Mouse (Mus musculus) limb, embryonic 15.5 days (tissue): ENCODE results near the gene Artn. TPM values are rescaled to one million over a fixed set of nuclear protein-coding genes. Genes with fewer than 3 reads are reported as not detected.

Experiments used
- ATAC-seq: fragments of 200-750 bp; cut with Nextera tagmentation; 2 replicates; pipeline ENCODE4 v1.8.0; 2017; ENCODE audit warnings: low read depth, moderate TSS enrichment; ENCODE audit not compliant: insufficient number of reproducible peaks, low FRiP score, low TSS enrichment
- H3K27ac ChIP-seq: fragments of 300-500 bp; sonication (generic); 2 replicates; pipeline ENCODE4 v1.5.1; 2015; ENCODE audit warnings: moderate library complexity, mild to moderate bottlenecking, inconsistent platforms
- H3K27me3 ChIP-seq: fragments of 300-500 bp; sonication (generic); 2 replicates; pipeline ENCODE4 v1.6.1; 2015; ENCODE audit warnings: inconsistent platforms
- H3K36me3 ChIP-seq: fragments of 300-500 bp; sonication (generic); 2 replicates; pipeline ENCODE4 v1.6.1; 2015; ENCODE audit warnings: inconsistent platforms
- H3K4me1 ChIP-seq: fragments of 300-500 bp; sonication (generic); 2 replicates; pipeline ENCODE4 v1.6.1; 2015; ENCODE audit warnings: inconsistent platforms
- H3K4me2 ChIP-seq: fragments of 300-500 bp; sonication (generic); 2 replicates; pipeline ENCODE4 v1.6.1; 2015; ENCODE audit warnings: mild to moderate bottlenecking, inconsistent platforms
- H3K4me3 ChIP-seq: fragments of 300-500 bp; sonication (generic); 2 replicates; pipeline ENCODE4 v1.5.1; 2015; ENCODE audit warnings: mild to moderate bottlenecking, inconsistent platforms
- H3K9ac ChIP-seq: fragments of 300-500 bp; sonication (generic); 2 replicates; pipeline ENCODE4 v1.6.1; 2015; ENCODE audit warnings: inconsistent platforms
- H3K9me3 ChIP-seq: fragments of 300-500 bp; sonication (generic); 2 replicates; pipeline ENCODE4 v1.6.1; 2016; ENCODE audit warnings: inconsistent platforms
- WGBS: fragments of 180-500 bp; shearing (Covaris S2); methylation state at CpG from one replicate; pipeline ENCODE4 v1.1.7; 2015; 5-methylcytosine and 5-hydroxymethylcytosine counted together
- polyA plus RNA-seq: library from polyadenylated mRNA; unstranded; fragments of >200 nt; fragmentation: Nextera tagmentation; extraction: Ambion mirVana; gene quantifications from 2 replicates; pipeline ENCODE4 v1.2.1, GENCODE M21; 2015

Artn gene
- polyA plus RNA-seq, 1 experiment from 2014 or later, result 5.7 TPM

GRCm38 (mm10) chr4:117943317-117943716, 13.8 kb upstream of the Artn start:
- Histone ChIP-seq H3K4me3 (no peak overlapping the region), H3K4me1 (peaks cover 9% of the 10 kb centered on the region; the same call in 1 of the 2 replicates), H3K9ac (no peak overlapping the region), H3K4me2 (no peak overlapping the region), H3K27ac (no peak overlapping the region), H3K27me3 (no peaks in the 10 kb centered on the region), H3K36me3 (peaks cover 14% of the 10 kb centered on the region; the same call in 1 of the 2 replicates), H3K9me3 (no peaks in the 10 kb centered on the region)
- ATAC-seq, result no peak
- 19% methylated on average over 5 of the region's 5 CpGs for WGBS

GRCm38 (mm10) chr4:117936964-117937363, 7.4 kb upstream of the Artn start:
- no peak overlapping the region for H3K9ac ChIP-seq
- H3K36me3 ChIP-seq, result peaks cover 28% of the 10 kb centered on the region
- no peaks in the 10 kb centered on the region for H3K27me3 ChIP-seq
- ATAC-seq, result no peak
- no peak overlapping the region for H3K4me2 ChIP-seq
- no peaks in the 10 kb centered on the region for H3K4me1 ChIP-seq
- no peak overlapping the region for H3K4me3 ChIP-seq
- 93% methylated on average over 5 of the region's 5 CpGs for WGBS
- H3K27ac ChIP-seq, result no peak overlapping the region
- H3K9me3 ChIP-seq, result no peaks in the 10 kb centered on the region

GRCm38 (mm10) chr4:117934081-117934480, 4.5 kb upstream of the Artn start:
- Histone ChIP-seq H3K4me1 (peaks cover 11% of the 10 kb centered on the region), H3K4me2 (no peak overlapping the region), H3K27me3 (no peaks in the 10 kb centered on the region), H3K4me3 (no peak overlapping the region), H3K36me3 (peaks cover 15% of the 10 kb centered on the region), H3K27ac (no peak overlapping the region), H3K9me3 (no peaks in the 10 kb centered on the region), H3K9ac (no peak overlapping the region)
- no peak for ATAC-seq
- WGBS, result 89% methylated on average over 4 of the region's 4 CpGs

GRCm38 (mm10) chr4:117933248-117933647, 3.7 kb upstream of the Artn start:
- H3K9ac ChIP-seq, result no peak overlapping the region
- 75% methylated on average over 5 of the region's 5 CpGs for WGBS
- H3K4me3 ChIP-seq, result no peak overlapping the region

GRCm38 (mm10) chr4:117928699-117929241, 793 bp downstream of the Artn start:
- Histone ChIP-seq H3K4me3 (peak overlapping the region; percentile 48), H3K27ac (peak overlapping the region; percentile 72), H3K4me1 (peaks cover 38% of the 10 kb centered on the region), H3K9me3 (no peaks in the 10 kb centered on the region), H3K36me3 (peaks cover 8% of the 10 kb centered on the region), H3K4me2 (peak overlapping the region; percentile 90), H3K27me3 (peaks cover 36% of the 10 kb centered on the region), H3K9ac (peak overlapping the region; percentile 26; the same call in 1 of the 2 replicates)
- WGBS, result 1% methylated on average over 13 of the region's 13 CpGs
- no peak for ATAC-seq

More at GRCm38 (mm10) chr4:117933248-117933647, 3.7 kb upstream of the Artn start:
- peaks cover 14% of the 10 kb centered on the region for H3K36me3 ChIP-seq
- peaks cover 1% of the 10 kb centered on the region; the same call in 1 of the 2 replicates for H3K27me3 ChIP-seq
- no peak overlapping the region for H3K4me2 ChIP-seq
- H3K27ac ChIP-seq, result no peak overlapping the region
- ATAC-seq, result no peak
- peaks cover 20% of the 10 kb centered on the region for H3K4me1 ChIP-seq
- no peaks in the 10 kb centered on the region for H3K9me3 ChIP-seq

- no peak overlapping the region for H3K27ac ChIP-seq
- H3K9ac ChIP-seq, result no peak overlapping the region
- no peak for ATAC-seq
- peaks cover 36% of the 10 kb centered on the region for H3K27me3 ChIP-seq
- WGBS, result 17% methylated on average over 6 of the region's 6 CpGs
- peak overlapping the region; percentile 48 for H3K4me3 ChIP-seq
- no peaks in the 10 kb centered on the region for H3K9me3 ChIP-seq
- H3K4me2 ChIP-seq, result peak overlapping the region; percentile 90
- H3K36me3 ChIP-seq, result peaks cover 8% of the 10 kb centered on the region
- H3K4me1 ChIP-seq, result peaks cover 38% of the 10 kb centered on the region
These were observed 1.3 kb downstream of the Artn start for GRCm38 (mm10) chr4:117928234-117928633.

GRCm38 (mm10) chr4:117926545-117927482, 2.7 kb downstream of the Artn start:
- Histone ChIP-seq H3K27me3 (peaks cover 36% of the 10 kb centered on the region), H3K36me3 (no peaks in the 10 kb centered on the region), H3K4me3 (peak overlapping the region; percentile 48), H3K9ac (peak overlapping the region; percentile 31; the same call in 1 of the 2 replicates), H3K27ac (no peak overlapping the region), H3K4me2 (peak overlapping the region; percentile 88), H3K9me3 (no peaks in the 10 kb centered on the region), H3K4me1 (peaks cover 38% of the 10 kb centered on the region)
- WGBS, result 2% methylated on average over 71 of the region's 71 CpGs
- peak; percentile 46 for ATAC-seq

GRCm38 (mm10) chr4:117924916-117925315, 4.6 kb downstream of the Artn start:
- H3K27me3 ChIP-seq, result peaks cover 36% of the 10 kb centered on the region
- no peak overlapping the region for H3K4me3 ChIP-seq
- no peaks in the 10 kb centered on the region for H3K36me3 ChIP-seq
- H3K9me3 ChIP-seq, result no peaks in the 10 kb centered on the region
- no peak for ATAC-seq
- no peak overlapping the region for H3K4me2 ChIP-seq
- no peak overlapping the region for H3K9ac ChIP-seq
- H3K4me1 ChIP-seq, result peaks cover 35% of the 10 kb centered on the region
- no peak overlapping the region for H3K27ac ChIP-seq
- 63% methylated on average over 4 of the region's 6 CpGs for WGBS

GRCm38 (mm10) chr4:117923450-117923849, 6.1 kb downstream of the Artn start:
- Histone ChIP-seq H3K4me2 (no peak overlapping the region), H3K4me3 (no peak overlapping the region), H3K9ac (no peak overlapping the region), H3K27me3 (peaks cover 36% of the 10 kb centered on the region), H3K9me3 (no peaks in the 10 kb centered on the region), H3K27ac (no peak overlapping the region), H3K4me1 (peaks cover 20% of the 10 kb centered on the region), H3K36me3 (no peaks in the 10 kb centered on the region)
- ATAC-seq, result no peak
- WGBS, result 52% methylated on average over 2 of the region's 2 CpGs

GRCm38 (mm10) chr4:117921358-117921757, 8.2 kb downstream of the Artn start:
- H3K9me3 ChIP-seq, result no peaks in the 10 kb centered on the region

GRCm38 (mm10) chr4:117918762-117919161, 10.8 kb downstream of the Artn start:
- H3K4me1 ChIP-seq, result peaks cover 11% of the 10 kb centered on the region
- ATAC-seq, result no peak
- H3K4me3 ChIP-seq, result no peak overlapping the region
- H3K36me3 ChIP-seq, result no peaks in the 10 kb centered on the region
- H3K27me3 ChIP-seq, result no peaks in the 10 kb centered on the region
- no peak overlapping the region for H3K9ac ChIP-seq
- H3K27ac ChIP-seq, result no peak overlapping the region
- H3K4me2 ChIP-seq, result no peak overlapping the region
- 81% methylated on average over 5 of the region's 5 CpGs for WGBS
- H3K9me3 ChIP-seq, result no peaks in the 10 kb centered on the region

More at GRCm38 (mm10) chr4:117921358-117921757, 8.2 kb downstream of the Artn start:
- H3K27me3 ChIP-seq, result peaks cover 16% of the 10 kb centered on the region
- 90% methylated on average over 2 of the region's 2 CpGs for WGBS
- no peak overlapping the region for H3K4me3 ChIP-seq
- H3K27ac ChIP-seq, result no peak overlapping the region
- no peak for ATAC-seq
- no peak overlapping the region for H3K9ac ChIP-seq
- H3K4me2 ChIP-seq, result no peak overlapping the region
- H3K4me1 ChIP-seq, result peaks cover 1% of the 10 kb centered on the region
- H3K36me3 ChIP-seq, result no peaks in the 10 kb centered on the region

GRCm38 (mm10) chr4:117918261-117918660, 11.3 kb downstream of the Artn start:
- 63% methylated on average over 3 of the region's 3 CpGs for WGBS
- ATAC-seq, result no peak

More at GRCm38 (mm10) chr4:117918261-117918660, 11.3 kb downstream of the Artn start:
- no peak overlapping the region for H3K4me2 ChIP-seq
- no peaks in the 10 kb centered on the region for H3K9me3 ChIP-seq
- H3K36me3 ChIP-seq, result no peaks in the 10 kb centered on the region
- no peak overlapping the region for H3K9ac ChIP-seq
- H3K4me1 ChIP-seq, result peaks cover 16% of the 10 kb centered on the region
- H3K4me3 ChIP-seq, result no peak overlapping the region
- no peaks in the 10 kb centered on the region for H3K27me3 ChIP-seq
- no peak overlapping the region for H3K27ac ChIP-seq
